Mouse (Mus musculus) megakaryocyte progenitor cell, adult 5-6 weeks (primary cell): ENCODE measurements around the gene Yod1. TPM values are rescaled to one million over a fixed set of nuclear protein-coding genes. Genes with fewer than 3 reads are reported as not detected.

ENCODE experiments used
- ATAC-seq: replicated peaks from 2 replicates; pipeline ENCODE4 v1.8.0; 2016; ENCODE audit warnings: mild to moderate bottlenecking, moderate TSS enrichment, inconsistent platforms; ENCODE audit not compliant: poor library complexity
- total RNA-seq, 2 experiments: library from RNA; stranded (forward) in 1 of 2; stranded (reverse) in 1 of 2; fragments of 157-497, 149-512 nt in 1 of 2; fragments of 200-1000 nt in 1 of 2; gene quantifications; 2 replicates each; pipeline versions ENCODE4 v1.2.3 to v1.2.4; 2015 to 2017

Yod1 gene
- total RNA-seq (2015) (8.9 and 9.7 TPM in 2 replicates), total RNA-seq (2017) (6.4 and 6.5 TPM in 2 replicates)

DNA sequence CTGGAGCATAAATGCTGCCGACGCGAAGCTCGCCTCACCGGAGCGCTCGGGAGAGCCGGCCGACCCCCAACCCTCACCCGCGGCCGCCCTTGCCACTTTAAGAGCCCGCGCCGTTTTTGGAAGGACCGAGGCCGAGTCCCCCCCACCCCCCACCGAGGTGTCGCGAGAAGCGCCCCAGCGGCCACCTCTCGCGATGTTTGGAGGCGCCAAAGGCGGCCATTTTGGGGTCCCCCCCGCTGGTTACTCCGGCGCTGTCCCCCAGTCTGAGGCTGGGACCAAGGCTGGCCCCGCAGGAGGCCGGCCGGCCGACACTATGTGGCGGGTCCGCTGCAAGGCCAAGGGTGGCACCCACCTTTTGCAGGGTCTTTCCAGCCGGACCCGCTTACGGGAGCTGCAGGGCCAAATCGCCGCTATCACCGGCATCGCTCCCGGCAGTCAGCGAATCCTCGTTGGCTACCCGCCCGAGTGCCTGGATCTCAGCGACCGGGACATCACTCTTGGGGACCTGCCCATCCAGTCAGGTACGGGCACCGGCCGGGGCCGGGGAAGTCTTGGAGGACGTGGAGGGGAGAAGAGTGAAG, at the start of gene Yod1:
TSS of gene Yod1 (plus strand) at position 37 of the 581 bp plus-strand sequence.
- peak; percentile 71 for ATAC-seq

DNA sequence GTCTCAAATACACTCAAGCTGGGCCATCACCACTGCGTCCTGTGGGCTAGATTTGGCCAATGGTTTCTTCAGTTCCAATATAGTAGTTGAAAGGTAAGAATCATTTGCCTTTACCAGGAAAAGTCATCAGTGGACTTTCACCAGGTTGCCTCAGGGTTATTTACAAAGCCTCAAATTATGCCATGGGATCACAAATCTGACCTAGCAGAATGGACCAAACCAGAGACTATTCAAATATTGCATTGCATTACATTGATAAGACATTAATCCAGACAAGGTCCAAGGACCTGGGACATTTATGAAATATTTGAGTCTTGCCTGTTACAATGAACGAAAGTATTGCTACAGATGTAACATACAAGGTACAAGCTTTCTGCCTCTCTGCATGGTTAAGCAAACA, 38.6 kb upstream of the Yod1 start:
- no peak for ATAC-seq

DNA sequence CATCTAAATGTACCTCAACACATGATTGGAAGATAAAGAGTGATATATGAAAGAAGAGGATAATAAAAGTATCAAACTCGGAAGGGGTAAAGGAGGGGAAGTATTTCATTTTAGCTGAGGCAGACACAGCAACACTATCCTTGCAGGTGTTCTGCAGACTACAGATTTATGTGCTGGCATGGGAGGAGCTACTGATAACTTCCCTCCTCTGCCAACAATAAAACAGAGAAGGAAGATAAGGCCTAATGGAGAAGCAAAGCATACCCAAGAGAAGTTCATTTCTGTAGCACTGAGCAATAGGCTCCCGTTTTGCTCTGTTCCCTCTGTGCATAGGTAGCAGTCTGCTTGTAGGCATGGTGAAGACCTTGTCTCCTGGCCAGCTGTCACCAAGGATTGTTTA, 36.1 kb upstream of the Yod1 start:
- peak; percentile 57; the same call in 1 of the 2 replicates for ATAC-seq

DNA sequence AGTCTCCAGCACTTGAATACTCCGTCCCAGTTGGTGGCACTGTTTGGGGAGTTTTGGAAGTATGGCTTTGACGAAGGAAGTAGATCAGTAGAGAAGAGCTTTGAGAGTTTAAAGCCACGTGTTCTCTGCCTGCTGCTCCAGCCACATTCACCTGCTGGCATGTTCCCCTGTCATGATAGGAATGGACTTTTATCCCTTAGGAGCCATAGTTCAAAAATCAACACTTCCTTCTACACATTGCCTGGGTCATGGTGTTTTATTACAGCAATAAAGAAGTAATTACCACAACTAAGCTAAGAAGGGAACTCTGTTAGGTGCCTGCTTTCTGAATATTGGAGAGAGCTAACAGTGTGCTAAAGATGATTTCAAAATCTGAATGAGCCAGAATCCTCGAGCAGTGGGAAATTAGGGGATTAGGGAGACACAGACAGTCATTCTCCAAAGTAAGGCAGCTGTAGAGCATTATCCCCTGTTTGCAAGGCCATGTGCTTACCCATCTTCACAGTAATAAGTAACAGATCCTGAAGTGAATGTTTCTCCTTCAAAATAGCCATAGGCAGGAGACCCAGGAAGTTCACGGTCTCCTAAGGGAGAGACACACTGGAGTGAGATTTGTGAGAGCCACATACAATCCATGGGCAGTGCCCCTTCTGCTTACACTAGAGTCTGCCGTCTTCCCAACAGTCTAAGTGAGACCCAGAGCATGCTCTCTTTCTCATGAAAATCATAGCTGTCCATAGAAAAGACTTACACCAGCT, 35.3 kb upstream of the Yod1 start:
- no peak for ATAC-seq

DNA sequence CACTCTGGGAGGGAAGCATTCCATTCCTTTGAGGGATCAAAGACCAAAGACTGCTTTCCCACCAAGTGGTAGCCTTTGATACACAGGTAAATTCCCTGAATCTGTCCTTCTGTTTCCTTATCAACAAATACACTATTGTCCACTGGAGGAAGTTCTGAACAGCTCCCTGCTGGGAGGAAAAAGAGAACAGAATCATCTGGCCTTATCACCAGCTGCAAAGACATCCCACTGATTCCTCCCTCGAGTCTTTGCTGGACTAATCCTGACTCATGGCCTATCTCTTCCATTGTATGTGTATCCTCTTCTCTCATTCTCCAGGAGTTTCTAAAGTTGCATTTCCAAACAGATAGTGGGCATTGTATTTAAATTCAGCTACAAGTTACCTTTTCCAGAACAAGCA, 33.2 kb upstream of the Yod1 start:
- ATAC-seq: no peak

DNA sequence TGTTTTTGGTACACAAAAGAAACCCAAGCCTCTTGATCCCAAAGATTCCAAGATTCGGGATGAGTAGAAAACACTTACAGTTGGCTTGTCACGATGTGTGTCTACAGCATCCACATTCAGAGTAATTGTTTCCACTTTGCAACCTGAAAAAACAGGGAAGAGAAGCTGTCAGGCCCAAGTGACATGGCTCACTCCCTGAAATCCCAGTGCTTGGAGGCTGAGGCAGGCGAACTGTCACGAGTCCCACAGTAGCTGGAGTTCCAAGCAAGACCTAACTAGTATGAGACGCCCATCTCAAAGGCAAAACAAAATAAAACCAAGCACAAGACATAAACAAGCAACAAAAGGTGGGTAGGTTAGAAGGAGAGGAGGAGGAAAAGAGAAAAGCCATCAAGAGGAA, 18.5 kb upstream of the Yod1 start:
- no peak for ATAC-seq

DNA sequence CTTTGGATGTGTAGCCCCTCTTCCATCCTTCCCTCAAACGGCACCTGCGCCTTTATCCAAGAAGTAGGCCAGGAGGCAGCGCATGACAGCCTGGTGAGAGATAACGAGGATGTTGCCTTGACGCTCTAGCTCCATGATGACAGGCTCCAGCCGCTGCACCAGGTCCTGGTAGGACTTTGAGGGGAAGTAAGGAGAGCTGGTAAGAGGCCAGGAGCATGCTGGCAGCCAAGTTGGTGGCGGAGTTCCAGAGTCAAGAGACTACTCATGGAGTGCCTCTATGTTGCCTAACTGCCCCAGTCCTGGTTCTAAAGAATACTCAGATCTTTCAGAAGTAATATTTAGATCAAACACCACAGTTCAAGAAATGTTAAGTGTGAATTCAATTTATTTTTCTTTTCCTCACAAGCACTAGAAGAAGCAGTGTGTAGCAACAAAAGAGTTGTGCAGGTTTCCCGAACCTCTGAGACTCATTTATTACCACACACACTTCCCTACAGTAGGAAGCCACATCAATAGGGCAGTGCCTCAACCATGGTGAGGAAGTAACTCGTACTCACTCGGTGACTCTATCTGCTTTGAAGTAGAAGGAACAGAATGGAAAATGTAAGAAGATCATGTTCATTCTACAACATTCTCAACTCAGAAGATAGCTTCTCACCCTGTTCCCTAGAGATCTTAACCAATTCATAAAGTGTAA, 17.0 kb upstream of the Yod1 start:
- ATAC-seq: peak; percentile 61

DNA sequence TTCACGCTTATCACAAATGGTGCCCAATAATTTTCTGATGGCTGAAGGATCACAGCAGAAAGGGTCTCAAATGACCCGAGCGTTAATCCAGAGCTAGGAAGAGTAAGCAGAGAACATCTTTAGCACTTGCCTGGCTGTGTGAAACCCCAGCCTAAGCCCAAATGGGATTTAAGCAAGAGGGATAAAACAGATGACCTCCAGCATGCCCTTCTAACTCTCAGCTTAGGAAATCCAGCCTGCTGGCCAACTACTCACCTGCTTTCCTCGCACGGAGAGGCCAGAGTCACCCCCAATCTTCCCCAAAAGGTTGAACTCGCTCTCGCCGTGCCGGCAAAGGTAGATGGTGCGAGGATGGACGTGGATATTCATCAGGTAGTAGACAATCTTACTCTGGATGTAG, 15.2 kb upstream of the Yod1 start:
- ATAC-seq: no peak

DNA sequence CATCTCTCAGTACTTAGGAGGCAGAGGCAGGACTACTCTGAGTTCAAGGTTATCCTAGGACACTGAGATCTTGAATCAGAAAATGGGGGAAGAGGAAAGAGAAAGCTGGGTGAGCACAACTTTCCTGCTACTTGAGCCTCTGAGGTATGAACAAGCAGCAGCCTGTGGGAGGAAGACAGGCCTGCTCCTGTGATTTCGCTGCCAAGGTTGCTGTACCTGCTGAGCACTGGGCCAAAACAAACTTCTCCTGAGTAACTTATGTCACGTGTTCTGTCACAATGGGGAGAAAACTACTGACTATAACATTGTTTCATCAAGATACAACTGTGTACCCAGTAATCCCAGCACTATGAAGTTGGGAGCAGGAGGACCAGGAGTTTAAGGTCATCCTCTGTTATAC, 13.5 kb upstream of the Yod1 start:
- no peak for ATAC-seq

DNA sequence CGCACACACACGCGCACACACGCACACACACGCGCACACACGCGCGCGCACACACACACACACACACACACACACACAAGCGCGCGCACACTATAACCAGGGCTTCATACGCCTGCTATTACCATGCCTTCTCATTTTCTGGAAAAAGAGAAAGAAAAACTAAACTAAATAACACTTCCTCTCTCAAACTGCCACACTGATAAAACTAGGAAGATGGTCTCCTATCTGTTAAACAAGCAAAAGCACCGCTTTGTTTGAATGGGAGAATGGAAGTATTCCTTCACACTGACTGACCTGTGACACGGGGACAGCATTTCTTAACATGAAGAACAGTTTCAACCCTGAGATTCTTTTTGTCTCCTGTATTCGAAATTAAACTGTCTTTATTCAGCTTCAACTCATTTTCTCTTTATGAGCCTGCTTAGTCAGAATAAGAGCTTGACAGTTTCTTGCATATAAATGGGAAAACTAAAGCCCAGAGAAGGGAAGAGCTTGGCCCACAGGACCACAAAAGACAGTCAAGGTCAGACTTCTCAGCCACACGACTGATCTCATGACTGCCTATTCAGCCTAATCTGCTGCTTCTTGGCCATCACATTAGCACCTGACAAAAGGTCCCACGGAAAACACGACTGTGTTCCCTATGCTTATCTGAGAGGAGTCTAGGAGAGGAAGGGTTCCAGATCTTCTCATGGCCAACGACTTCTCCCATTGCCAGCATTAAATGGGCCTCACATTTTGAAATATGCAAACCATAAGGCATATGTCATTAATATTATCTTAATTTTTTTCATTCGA, 6.6 kb upstream of the Yod1 start:
- ATAC-seq: peak; percentile 21; the same call in 1 of the 2 replicates

DNA sequence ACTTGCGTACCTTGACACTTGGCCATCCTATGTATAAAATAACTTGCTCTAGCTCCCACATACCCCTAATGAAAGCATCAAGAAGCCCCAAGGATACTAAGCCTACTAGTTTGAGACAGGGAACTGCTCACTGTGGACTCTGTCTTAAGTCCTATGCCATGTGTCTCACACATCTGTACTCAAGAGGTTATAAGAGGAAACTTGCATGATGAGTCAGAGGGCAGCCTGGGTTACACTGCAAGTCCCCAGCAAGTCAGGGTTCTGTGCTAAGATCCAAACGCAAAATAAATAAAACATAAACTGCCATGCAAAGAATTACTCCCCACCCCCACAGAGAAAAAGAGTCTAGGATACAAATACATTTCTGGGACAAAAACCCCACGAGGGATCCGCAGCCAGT, 3.1 kb upstream of the Yod1 start:
- no peak for ATAC-seq

DNA sequence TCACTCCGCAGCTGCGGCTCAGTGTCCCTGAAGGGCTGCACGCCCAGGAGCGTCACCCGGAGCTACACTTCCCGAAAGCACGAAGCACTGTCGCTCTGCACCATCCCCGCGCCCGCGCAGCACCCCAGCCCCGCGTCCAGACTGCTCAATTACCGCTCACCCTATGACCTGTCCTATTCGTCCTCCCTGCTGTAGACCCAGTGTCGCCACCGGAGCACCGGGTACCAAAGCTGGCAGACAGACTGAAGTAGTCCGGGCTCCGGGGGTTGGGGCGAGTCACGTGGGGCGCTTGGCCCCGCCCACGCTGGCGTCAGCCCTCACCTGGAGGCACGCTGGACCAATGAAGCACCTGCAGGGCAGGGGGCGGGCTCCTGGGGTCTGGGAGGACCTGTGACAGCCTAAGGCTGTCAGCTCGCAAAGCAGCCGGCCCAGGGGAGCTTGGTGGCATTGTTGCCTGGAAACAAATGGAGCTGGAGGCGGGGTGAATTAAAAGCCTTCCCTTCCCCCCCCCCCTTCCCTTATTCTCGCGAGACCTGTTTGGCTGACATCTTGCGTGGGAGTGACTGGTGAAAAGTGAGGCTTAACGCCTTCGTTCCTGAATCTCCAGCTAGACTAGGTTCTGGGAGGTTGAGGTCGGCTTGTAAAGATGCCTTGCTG, 1.4 kb upstream of the Yod1 start, which contains the start of gene Gm29427:
TSS of gene Gm29427 (minus strand) at position 239 of the 657 bp plus-strand sequence.
- peak; percentile 63 for ATAC-seq

DNA sequence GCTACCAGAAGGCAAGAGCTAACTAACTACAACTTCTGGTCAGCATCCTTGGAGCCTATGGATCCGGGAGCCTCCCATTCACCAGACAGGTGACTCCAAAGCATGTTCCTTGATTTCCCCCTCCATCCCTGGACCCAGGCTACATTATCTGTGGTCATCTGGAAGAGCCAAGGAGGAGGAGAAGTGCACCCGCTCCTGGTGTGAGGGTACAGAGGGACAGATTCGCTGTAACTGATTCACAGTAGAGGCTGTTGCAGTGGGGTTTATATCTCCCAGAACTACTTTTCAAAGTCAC, 962 bp upstream of the Yod1 start:
- ATAC-seq: no peak

DNA sequence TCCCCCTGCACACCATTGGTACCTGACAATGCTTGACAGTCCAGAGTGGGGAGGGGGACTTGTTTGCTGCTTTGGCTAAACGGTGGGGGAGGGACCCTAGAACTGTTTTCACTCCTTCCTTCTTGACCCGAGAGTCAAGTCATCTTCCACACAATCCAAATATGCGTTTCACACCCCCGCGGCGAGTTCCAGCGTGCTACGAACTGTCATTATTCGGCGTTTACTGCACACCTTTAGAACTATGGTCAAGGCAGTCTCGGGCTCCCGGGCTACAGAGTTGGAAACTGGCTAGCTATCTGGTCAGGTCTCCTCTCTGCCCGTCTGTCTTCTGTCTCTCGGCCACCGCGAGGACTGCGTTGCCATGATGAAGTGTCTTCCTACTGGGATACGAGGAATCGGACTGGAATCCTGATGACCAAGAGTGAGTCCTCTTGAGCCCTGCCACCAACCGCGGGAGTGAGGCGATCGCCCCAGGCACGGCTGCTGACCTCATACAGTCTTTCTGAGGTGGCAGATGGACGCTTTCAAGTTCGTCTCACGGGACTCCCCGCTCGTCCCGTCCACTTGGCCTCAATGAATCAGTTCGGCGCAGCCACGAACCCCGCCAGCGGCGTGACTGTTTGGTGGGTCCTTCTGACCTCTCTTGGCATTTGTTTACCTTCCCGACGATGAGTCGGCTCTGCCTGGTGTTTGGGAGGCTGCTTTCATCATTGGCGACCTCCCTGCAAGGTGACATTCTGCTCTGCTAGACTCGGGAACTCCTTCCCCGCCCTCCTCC, 425 bp upstream of the Yod1 start:
- ATAC-seq: peak; percentile 3; the same call in 1 of the 2 replicates

DNA sequence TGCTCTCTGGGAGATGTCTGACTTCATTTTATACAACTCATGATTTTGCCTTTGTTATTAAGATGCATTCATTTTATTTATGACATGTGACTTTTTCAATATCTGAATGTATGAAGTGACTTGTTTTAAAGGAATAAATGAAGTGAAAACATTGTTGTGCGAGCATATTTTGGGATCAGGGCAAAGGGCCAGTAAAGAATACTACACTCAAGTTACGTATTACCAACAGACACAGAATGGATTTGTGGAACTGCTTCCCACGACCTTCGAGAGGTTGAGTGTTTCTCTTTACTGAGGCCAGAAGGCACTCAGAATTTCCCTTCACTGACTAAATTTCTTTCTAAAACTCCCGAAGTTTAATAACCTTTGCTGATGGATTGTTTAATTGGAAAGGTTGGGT, 7.1 kb downstream of the Yod1 start:
- ATAC-seq: no peak

DNA sequence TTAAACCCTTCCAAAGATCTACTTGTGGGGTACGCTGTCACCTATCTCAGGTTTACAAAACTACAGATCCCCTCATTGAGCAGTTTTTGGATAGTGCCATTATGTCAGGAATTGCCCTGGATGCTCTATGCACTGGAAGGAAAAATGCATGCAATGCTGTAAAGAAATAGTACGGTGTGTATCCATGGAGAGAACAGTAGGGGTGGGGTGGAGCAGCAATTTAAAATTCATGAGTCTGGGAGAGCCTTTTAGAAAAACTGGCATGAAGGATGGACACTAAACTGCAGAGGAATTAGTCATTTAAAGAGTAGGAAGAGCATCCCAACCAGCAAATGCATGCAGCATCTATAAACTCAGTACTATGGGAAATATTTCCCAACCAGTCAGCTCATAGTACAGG, 9.3 kb downstream of the Yod1 start:
- no peak for ATAC-seq

DNA sequence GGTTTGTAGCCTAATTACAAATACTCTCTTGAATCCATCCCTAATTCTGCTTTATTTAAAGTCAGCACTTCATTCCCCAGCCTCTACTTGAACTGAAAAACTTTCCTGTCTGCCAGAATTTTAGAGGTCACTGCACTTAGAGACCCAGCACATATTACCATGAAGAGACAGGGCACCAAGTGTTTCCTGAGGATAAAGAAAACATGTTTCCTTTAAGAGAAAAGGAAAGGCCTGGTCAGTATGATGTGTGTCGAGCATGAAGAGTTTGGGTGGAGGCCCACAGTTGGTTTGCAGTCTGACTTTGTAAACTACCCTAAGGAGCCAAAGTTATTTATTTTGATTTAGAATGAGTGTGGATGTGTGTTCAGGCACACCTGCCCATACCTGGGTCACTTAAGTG, 10.9 kb downstream of the Yod1 start:
- no peak for ATAC-seq

DNA sequence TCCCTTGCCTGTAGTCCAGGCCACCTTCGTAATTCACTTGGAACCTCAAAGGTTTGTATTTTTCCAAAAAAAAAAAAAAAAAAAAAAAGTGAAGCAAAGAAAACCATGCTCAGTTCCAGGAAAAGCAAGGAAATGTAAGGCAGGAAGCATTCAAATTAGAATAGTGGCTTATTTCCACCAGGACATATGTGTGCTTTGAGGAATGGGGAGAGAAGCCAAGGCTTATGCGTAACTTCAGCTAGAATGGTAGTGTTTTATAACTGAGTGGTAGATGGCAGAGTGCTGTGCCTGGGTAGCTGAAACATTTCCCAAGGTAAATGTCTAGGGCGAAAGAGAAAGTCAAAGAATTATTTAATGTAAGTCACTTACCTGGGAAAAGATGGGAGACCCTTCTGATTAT, 11.6 kb downstream of the Yod1 start:
- no peak for ATAC-seq

DNA sequence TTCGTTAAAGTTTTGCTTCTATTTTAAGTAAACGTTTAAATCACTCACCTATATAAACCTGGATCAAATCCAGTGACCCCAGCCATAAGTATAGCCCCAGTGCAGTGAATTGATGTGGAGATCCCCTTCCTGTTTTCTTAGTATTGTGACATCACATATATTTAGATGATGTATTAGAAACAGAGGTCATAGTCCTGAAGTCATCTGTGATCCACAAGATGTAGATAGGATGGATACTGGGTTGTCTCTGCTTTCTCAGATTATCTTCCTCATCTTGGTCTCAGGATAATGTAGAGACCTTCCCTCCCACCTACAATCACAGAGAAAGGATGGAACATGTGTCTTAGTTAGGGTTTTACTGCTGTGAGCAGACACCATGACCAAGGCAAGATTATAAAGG, 12.0 kb downstream of the Yod1 start, which contains the start of gene Pfkfb2:
TSS of gene Pfkfb2 (minus strand) at position 101 of the 400 bp plus-strand sequence.
- no peak for ATAC-seq

DNA sequence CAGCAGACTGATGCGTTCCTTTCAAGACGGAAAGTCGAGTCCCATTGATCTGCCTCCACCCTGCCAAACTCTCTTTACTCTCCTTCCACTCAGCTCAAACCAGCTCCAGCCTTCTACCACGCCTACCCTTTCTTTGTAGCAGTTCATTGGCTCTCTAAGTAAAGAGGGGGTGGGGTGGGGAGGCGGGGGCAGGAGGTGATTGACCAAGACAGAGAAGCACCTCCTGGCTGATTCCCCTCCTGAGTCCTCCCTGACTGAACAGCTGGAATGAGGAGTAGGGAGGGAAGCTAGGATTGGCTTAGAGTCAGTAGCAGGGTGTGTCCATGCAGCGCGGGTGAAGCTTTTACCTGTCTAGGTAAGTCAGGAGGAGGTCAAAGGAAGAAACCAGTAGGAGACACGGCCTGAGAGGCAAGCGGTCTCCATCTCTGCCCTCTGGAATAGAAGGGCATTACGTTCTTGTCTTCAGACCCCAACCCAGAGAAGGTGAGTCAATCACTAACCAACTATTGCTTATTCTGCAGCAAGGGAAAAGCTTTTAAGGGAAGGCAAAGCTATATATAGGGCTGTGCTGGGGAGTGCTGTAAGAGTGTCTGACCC, 14.7 kb downstream of the Yod1 start, which contains the start of gene AA986860:
TSS of gene AA986860 (plus strand) at position 236 of the 597 bp plus-strand sequence.
- ATAC-seq: peak; percentile 55
